Mouse (Mus musculus) v-Abl transformed pro-B cells (cell line): Measurements from ENCODE around the gene Tm7sf2.

Experiments
- in situ Hi-C, 2 experiments: fragments of 400-800 bp; cut with MboI; formaldehyde crosslinking; loops; one replicate each; pipeline ENCODE4 v1.15.1; 2025; ENCODE audit not compliant: unreplicated experiment in 2 of 2

The Tm7sf2 gene

DNA sequence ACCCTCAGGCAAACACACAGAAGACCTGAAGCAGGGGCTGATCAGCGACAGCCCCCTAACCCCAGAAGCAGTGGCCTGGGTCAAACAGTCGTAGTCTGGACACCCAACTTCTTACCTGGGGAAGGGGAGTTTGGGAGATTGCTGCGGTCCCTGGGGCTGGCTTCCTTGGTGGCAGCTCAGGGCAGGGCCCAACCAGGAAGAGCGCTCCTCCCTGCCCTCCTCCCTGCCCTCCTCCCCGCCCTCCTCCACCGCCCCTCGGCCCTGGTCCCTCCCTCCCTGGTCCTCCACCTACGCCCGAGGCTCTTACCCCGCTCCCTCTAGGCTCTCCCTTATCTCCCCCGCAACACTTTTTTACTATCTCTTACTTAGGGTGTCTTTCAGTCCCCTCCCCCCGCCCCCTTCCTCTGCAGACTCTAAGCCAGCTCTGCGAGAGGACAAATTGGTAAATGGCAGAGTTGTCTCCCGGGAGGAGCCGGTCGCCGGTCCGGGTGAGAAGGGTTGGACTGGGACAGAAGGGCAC is 53.1 kb downstream of the Tm7sf2 start:
- in situ Hi-C loops = loop anchor here (5.0 kb wide), 3 partner anchors 48 to 93 kb away; partner anchors contain the start of genes Cdc42ep2 (in 1 of the 2) and Pola2 (in 1 of the 2)

DNA sequence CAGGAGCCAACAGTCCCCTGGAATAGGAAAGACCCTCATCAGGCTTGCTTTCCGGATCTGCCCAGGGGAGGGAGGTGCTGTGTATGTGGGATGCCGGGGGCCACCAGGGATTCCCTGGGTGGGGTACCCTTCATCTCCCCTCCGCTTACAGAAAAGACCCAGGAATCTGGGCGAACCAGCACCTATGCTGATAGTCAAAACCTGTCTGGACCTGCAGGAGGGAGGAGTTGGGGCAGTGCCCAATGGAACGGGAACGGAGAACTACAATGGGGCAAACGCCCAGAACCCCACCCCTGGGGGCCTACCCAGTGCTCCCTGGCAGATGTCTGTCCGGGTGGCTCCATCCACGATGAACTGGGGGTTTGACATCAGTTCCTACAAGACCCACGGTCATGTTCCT is 54.5 kb downstream of the Tm7sf2 start:
- in situ Hi-C loops = no loop called here
